Mouse (Mus musculus) cerebellum, postnatal 4 days (tissue): Measurements from ENCODE around the gene Zfp598.
"Not testable (repeated sequence)": the region's sequence is repeated elsewhere in the genome, so short reads cannot be mapped to it uniquely, and the experiment has no call there.

Experiments used
- DNase-seq, 2 experiments: peaks; one replicate each; pipeline ENCODE4 v3.0.0; 2022; ENCODE audit warnings: low spot score in 2 of 2, mixed read lengths in 1 of 2

The Zfp598 gene

GRCm38 (mm10) chr17:24721383-24721955 lies 52.0 kb downstream of the Zfp598 start:
- not testable (repeated sequence) for DNase-seq

GRCm38 (mm10) chr17:24722220-24722924 lies 52.9 kb downstream of the Zfp598 start:
- DNase-seq = no peak

- no peak for DNase-seq
Measured at GRCm38 (mm10) chr17:24723122-24723880, 53.8 kb downstream of the Zfp598 start.

GRCm38 (mm10) chr17:24723881-24724180 lies 54.3 kb downstream of the Zfp598 start:
- DNase-seq = no peak

GRCm38 (mm10) chr17:24724184-24724583 lies 54.7 kb downstream of the Zfp598 start, which contains the start of gene Ndufb10:
Gene Ndufb10, minus strand, starts transcription at chr17:24724478.
- DNase-seq = peak; percentile 98

- DNase-seq = no peak
Measured at GRCm38 (mm10) chr17:24725637-24726390, 56.3 kb downstream of the Zfp598 start.

GRCm38 (mm10) chr17:24727618-24728017 lies 58.1 kb downstream of the Zfp598 start, which contains the start of gene Rpl3l:
Gene Rpl3l, plus strand, starts transcription at chr17:24727820.
- DNase-seq = no peak

- no peak for DNase-seq
Measured at GRCm38 (mm10) chr17:24728184-24728583, 58.7 kb downstream of the Zfp598 start.

- no peak for DNase-seq
Measured at GRCm38 (mm10) chr17:24729067-24729466, 59.6 kb downstream of the Zfp598 start.

- DNase-seq = no peak
Measured at GRCm38 (mm10) chr17:24730787-24731186, 61.3 kb downstream of the Zfp598 start.
